Mouse (Mus musculus): ENCODE measurements around the gene Cfap206.

DNA sequence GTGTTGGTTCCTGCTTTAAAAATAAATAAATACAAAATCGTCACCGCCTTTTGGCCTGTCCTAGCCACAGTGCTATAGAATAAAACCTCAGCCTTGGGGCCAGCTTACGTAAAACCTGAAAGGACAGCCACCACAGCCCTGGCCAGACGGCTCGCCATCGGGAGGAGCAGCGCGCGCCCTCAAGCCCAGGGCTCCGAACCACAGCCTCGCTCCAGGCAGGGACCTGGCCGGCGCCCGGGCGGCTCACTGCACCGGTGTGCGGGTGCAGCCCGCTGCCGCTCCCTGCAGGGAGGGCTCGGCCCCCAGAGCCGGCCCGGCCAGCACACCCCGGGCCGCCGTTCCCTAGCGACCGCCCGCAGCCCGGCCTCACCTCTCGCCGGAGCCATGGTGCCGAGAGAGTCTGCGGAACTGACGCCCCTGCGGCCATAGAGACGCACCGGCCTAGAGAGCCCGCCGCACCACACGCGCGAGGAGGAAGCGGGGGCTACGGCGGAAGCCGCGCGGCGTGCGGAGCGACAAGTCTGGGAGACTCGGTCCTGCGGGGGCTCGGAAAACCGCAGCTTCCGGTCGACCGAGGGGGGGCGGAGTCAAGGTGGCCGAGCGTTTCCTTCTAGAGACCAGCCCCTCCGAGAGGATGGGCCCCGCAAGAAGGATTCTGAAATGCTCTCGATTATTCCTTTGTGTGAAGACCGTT lies 43.0 kb downstream of the Cfap206 start, which contains the start of gene Slc35a1:
- peak; percentile 27 for TF ChIP-seq CTCF (IDR thresholded peaks at IDR 0.05)
- TF ChIP-seq POLR2A (IDR thresholded peaks at IDR 0.05; ENCODE audit: insufficient read depth, low read depth, low read length) = peak; percentile 74
- peak; percentile 65; the same call in 1 of the 2 replicates for TF ChIP-seq EP300 (IDR thresholded peaks at IDR 0.05; ENCODE audit: insufficient read depth, low read depth, low read length)
